Mouse (Mus musculus) heart, postnatal 36 days (tissue): Measurements from ENCODE around the gene Plin5. TPM values are rescaled to one million over a fixed set of nuclear protein-coding genes. Genes with fewer than 3 reads are reported as not detected.
"Not testable (repeated sequence)": the region's sequence is repeated elsewhere in the genome, so short reads cannot be mapped to it uniquely, and the experiment has no call there.

ENCODE experiments used
- DNase-seq, 2 experiments: peaks; one replicate each; pipeline ENCODE4 v3.0.0; 2021 to 2022
- intact Hi-C: fragments of 180-260 bp; cut with DNase I; formaldehyde crosslinking; loops from one replicate; pipeline ENCODE4 v1.15.1; 2025
- total RNA-seq, 2 experiments: library from RNA; stranded (reverse); gene quantifications; 2 replicates each; pipeline ENCODE4 v1.2.3; 2021

Plin5 gene
- total RNA-seq, 2 experiments from 2014 or later: 171 to 183 TPM

- intact Hi-C loops: no loop called here
- DNase-seq: peak; percentile 98 to 99
Observed at GRCm38 (mm10) chr17:56078880-56079795, 38.3 kb downstream of the Plin5 start, which contains the start of gene Hdgfl2. TSS of gene Hdgfl2 (plus strand) at chr17:56079634.

DNA sequence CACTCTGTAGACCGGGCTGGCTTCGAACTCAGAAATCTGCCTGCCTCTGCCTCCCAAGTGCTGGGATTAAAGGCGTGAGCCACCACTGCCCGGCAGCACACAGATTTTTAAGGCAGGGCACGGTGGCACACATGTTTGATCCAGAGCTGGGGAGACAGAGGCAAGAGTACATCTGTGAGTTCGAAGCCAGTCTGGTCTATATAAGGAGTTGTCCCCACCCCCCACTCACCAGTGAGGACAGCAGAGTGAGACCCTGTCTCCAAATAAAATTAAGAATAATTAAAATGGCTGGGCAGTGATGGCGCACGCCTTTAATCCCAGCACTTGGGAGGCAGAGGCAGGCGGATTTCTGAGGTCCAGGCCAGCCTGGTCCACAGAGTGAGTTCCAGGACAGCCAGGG lies 39.0 kb downstream of the Plin5 start:
- intact Hi-C loops, DNase-seq: not testable (repeated sequence)

DNA sequence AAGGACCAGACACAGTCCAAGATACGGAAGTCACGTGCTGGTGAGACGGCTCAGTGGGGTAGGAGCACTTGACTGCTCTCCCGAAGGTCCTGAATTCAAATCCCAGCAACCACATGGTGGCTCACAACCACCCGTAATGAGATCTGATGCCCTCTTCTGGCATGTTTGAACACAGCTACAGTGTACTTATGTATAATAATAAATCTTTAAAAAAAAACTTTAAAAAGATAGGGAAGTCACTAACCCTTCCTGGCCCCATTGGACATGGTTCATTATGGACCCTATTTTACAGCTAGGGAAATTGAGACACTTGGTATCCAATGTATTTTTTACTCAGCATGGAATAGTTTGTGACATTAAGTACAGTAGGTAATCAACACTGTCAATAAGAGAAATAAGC lies 39.9 kb downstream of the Plin5 start:
- intact Hi-C loops: no loop called here
- no peak for DNase-seq

DNA sequence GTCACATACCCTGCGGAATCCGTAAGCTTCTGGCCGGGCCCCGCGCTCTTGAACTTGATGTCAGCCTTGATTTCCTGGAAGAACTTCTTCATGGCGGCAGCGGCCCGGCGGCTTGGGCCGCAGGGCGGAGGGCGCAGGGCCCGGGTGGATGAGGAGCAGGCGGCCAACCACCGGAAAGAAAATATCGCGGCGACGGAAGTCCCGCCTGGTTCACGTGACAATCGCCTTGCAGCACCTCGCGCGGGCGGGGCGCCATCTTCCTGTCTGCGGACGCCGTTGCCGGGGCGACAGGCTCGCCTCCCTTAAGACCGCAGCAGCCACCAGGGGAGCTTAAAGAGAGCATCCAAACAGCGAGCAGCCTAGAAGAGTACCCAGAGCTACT lies 42.6 kb downstream of the Plin5 start, which contains the start of gene Ubxn6:
Gene Ubxn6 (minus strand): TSS at position 202 of the 382 bp plus-strand sequence.
- DNase-seq: peak; percentile 96 to 98
- intact Hi-C loops: no loop called here

GRCm38 (mm10) chr17:56074097-56074826 lies 43.1 kb downstream of the Plin5 start:
- intact Hi-C loops: no loop called here
- peak; percentile 80 to 83 for DNase-seq

GRCm38 (mm10) chr17:56072243-56072642 lies 45.2 kb downstream of the Plin5 start:
- no peak for DNase-seq
- intact Hi-C loops: loop anchor here (2.0 kb wide), 1 partner anchor 31 kb away; the partner anchor contains the start of gene Chaf1a

GRCm38 (mm10) chr17:56071126-56071525 lies 46.3 kb downstream of the Plin5 start:
- intact Hi-C loops: no loop called here
- no peak for DNase-seq

DNA sequence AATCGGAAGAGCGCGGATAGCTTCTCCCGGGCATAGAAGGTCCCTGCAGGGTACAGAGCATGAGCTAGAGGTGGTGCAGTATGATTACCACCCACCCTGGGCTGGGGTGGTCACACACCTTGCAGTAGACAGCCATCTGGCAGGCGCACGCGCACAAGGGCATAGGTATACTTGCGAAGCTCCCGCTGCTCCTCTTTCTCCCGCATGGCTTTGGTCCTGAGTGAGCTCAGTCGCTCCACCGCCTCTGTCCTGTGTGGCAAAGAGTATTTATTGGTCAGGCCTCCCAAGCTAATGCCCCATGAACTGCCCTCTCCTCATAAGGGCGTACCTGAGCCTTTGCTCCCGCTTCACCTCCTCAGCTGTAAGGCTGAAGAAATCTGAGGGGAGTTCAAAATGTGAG lies 48.3 kb downstream of the Plin5 start:
- intact Hi-C loops: no loop called here
- DNase-seq: no peak

DNA sequence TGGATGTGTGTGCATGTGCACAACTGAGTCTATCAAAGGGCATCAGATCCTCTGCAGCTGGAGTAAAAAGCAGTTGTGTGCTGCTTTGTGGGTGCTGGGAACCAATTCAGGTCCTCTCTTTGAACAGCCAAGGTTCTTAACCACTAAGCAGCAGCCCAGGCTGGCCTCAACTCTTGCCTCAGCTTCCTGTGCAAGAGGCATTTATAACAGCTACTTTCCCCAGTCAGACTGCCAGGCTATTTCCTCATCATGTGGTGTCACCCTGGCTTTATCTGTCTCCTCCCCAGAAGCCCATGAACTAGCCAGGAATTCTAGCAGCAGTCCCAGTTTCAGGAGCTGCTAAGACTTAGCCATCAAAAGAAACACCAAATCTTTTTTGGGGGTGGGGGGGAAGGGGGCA lies 50.9 kb downstream of the Plin5 start:
- intact Hi-C loops: no loop called here
- no peak for DNase-seq

- intact Hi-C loops: not testable (repeated sequence)
Observed at GRCm38 (mm10) chr17:56065715-56066114, 51.7 kb downstream of the Plin5 start.

DNA sequence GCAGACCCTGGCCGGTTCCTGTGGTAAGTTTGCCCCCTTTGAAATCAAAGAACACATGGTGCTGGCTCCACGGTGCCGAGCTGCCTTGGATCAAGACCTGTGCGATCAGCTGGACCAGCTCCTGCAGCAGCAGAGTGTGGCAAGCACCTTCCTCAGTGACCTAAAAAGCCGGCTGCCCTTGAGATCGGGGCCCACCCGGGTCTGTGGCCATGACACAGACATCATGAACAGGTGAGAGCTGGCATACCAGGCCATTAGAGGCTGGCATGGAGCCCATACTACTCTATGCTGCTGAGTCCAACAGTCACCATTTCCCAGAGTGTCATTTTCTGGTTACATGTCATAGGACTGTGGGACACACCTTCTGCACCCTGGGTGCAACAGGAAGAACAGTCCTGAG lies 55.3 kb downstream of the Plin5 start:
- intact Hi-C loops: no loop called here
- DNase-seq: no peak

More at GRCm38 (mm10) chr17:56065715-56066114, 51.7 kb downstream of the Plin5 start:
- not testable (repeated sequence) for DNase-seq

Other genes with a start within 250 kb of the Plin5 start
- 1 to 10 TPM; 4.2 to 4.4 TPM for gene Zfp119a, start 238.7 kb downstream of the Plin5 start, total RNA-seq
- gene Zfp959, start 225.5 kb downstream of the Plin5 start, total RNA-seq: 1 to 10 TPM; 4.1 to 5.0 TPM
- gene Zfp119b, start 168.1 kb downstream of the Plin5 start, total RNA-seq: 1 to 10 TPM; 3.7 to 4.3 TPM
- gene Ebi3, start 165.0 kb downstream of the Plin5 start, total RNA-seq: 1 to 10 TPM in 1 of 2 experiments, under 1 TPM in 1; 0.78 to 1.6 TPM
- 1 to 10 TPM; 8.8 to 9.5 TPM for gene Yju2, start 158.5 kb downstream of the Plin5 start, total RNA-seq
- under 1 TPM; 0.72 to 0.87 TPM for gene Shd, start 147.1 kb downstream of the Plin5 start, total RNA-seq
- gene Fsd1, start 131.1 kb downstream of the Plin5 start, total RNA-seq: not detected
- gene Stap2, start 112.0 kb downstream of the Plin5 start, total RNA-seq: 10 to 100 TPM; 15.5 to 16.4 TPM
- gene Mpnd, start 111.9 kb downstream of the Plin5 start, total RNA-seq: 10 to 100 TPM; 58.6 to 64.1 TPM
- 10 to 100 TPM; 15.4 to 17.3 TPM for gene Sh3gl1, start 81.0 kb downstream of the Plin5 start, total RNA-seq
- gene Chaf1a, start 77.2 kb downstream of the Plin5 start, total RNA-seq: 1 to 10 TPM; 1.3 to 1.5 TPM
- gene Ubxn6, start 42.6 kb downstream of the Plin5 start, total RNA-seq: 10 to 100 TPM; 57.6 to 61.3 TPM
- gene Hdgfl2, start 38.0 kb downstream of the Plin5 start, total RNA-seq: 10 to 100 TPM; 37.5 to 41.1 TPM
- 100 to 1,000 TPM; 157 to 172 TPM for gene Plin4, start 7.8 kb downstream of the Plin5 start, total RNA-seq
- gene Lrg1, start 4.4 kb upstream of the Plin5 start, total RNA-seq: 10 to 100 TPM; 56.1 to 73.6 TPM
- 10 to 100 TPM in 1 of 2 experiments, 1 to 10 TPM in 1; 7.5 to 10.2 TPM for gene Sema6b, start 22.7 kb upstream of the Plin5 start, total RNA-seq
- 1 to 10 TPM; 1.9 to 2.8 TPM for gene Tnfaip8l1, start 44.9 kb upstream of the Plin5 start, total RNA-seq
- gene Mydgf, start 66.3 kb upstream of the Plin5 start, total RNA-seq: 10 to 100 TPM; 25.2 to 25.5 TPM
- 10 to 100 TPM; 38.4 to 43.0 TPM for gene Dpp9, start 101.3 kb upstream of the Plin5 start, total RNA-seq
- gene Fem1a, start 139.2 kb upstream of the Plin5 start, total RNA-seq: 100 to 1,000 TPM; 106 to 111 TPM
- 1 to 10 TPM; 8.7 to 8.8 TPM for gene Ticam1, start 159.2 kb upstream of the Plin5 start, total RNA-seq
- 100 to 1,000 TPM; 183 to 206 TPM for gene Plin3, start 175.3 kb upstream of the Plin5 start, total RNA-seq
- gene Arrdc5, start 182.7 kb upstream of the Plin5 start, total RNA-seq: not detected
- 1 to 10 TPM; 2.8 to 3.3 TPM for gene Uhrf1, start 185.7 kb upstream of the Plin5 start, total RNA-seq
- gene Kdm4b, start 208.5 kb upstream of the Plin5 start, total RNA-seq: 10 to 100 TPM; 38.0 to 40.9 TPM